Mouse (Mus musculus) megakaryocyte, embryonic 14.5 days (primary cell): ENCODE measurements around the gene 1700025G04Rik. TPM values are rescaled to one million over a fixed set of nuclear protein-coding genes. Genes with fewer than 3 reads are reported as not detected.

ENCODE experiments used
- H3K27me3 ChIP-seq: replicated peaks from 2 replicates; pipeline ENCODE3; 2012; ENCODE audit warnings: inconsistent platforms
- H3K36me3 ChIP-seq: replicated peaks from 2 replicates; pipeline ENCODE3; 2012; ENCODE audit warnings: low read length, inconsistent platforms, mixed read lengths
- H3K4me1 ChIP-seq: 2 replicates; pipeline ENCODE4 v1.6.1; 2012; ENCODE audit warnings: inconsistent platforms
- H3K4me3 ChIP-seq: replicated peaks from 2 replicates; pipeline ENCODE3; 2012; ENCODE audit warnings: moderate library complexity, mild to moderate bottlenecking, inconsistent platforms
- H3K9me3 ChIP-seq: 2 replicates; pipeline ENCODE4 v1.6.1; 2012; ENCODE audit warnings: inconsistent platforms
- FLI1 ChIP-seq: IDR thresholded peaks from 2 replicates; pipeline ENCODE4 v1.6.1; 2012; ENCODE audit warnings: low read length, inconsistent platforms, mixed read lengths
- GATA1 ChIP-seq: IDR thresholded peaks from 3 replicates; pipeline ENCODE4 v1.6.1; 2012; ENCODE audit warnings: mixed read lengths, low read length, inconsistent platforms, borderline replicate concordance
- polyA plus RNA-seq: library from polyadenylated mRNA; stranded (reverse); fragments of >175 nt; gene quantifications from 2 replicates; pipeline ENCODE4 v1.2.3, GENCODE M21; 2012; ENCODE audit warnings: low replicate concordance; ENCODE audit not compliant: insufficient read depth

1700025G04Rik gene
- polyA plus RNA-seq, 1 experiment, result 1.1 TPM

DNA sequence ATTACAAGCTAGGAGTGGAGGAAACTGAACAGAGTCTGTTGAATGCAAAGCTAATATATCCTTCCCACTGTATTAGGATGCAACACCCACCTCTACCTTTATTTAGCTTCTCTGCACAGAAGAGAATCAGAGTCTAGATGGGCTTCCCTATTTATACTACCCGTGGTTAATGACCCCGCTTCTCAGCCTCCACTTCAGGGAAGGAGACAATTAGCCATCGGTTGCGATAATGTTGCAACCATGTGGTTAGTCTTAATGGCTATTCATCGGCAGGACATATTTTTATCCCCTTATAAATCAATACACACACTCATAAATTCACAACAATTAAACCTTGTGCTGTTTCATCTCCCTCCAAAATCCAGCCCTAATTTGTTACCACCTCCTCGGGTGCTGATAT, 9.7 kb downstream of the 1700025G04Rik start:
- TF ChIP-seq FLI1 (no peak), GATA1 (no peak)
- Histone ChIP-seq H3K4me1 (peaks cover 14% of the 10 kb centered on the region), H3K27me3 (peaks cover 8% of the 10 kb centered on the region), H3K9me3 (no peaks in the 10 kb centered on the region), H3K36me3 (no peaks in the 10 kb centered on the region), H3K4me3 (no peak overlapping the region)

DNA sequence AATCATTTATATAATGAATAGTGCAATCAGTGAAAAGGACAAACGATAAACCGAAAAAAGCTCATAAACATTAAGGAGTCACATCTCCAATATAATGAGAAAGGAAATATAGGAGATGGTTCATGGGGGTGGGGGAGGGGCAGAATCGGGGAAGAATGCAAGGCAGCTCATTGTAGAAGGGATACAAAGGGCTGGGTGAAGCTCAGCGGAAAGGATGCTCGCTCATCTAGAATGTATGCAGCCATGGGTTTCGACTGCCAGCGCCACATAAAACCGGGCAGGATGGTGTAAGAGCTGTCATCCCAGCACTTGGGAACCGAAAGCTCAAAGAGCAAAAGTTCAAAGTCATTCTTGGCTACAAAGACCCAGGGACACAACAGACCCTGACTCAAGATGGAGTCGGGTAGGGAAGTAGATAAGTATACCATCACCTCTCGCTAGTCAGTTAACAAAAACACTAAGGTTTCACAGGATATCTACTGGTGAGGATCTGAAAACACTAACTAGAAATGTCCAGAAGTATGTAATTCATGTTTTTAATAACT, 12.7 kb downstream of the 1700025G04Rik start:
- no peak for TF ChIP-seq FLI1
- no peak for TF ChIP-seq GATA1
- Histone ChIP-seq H3K27me3 (no peaks in the 10 kb centered on the region), H3K4me3 (no peak overlapping the region), H3K4me1 (peaks cover 25% of the 10 kb centered on the region), H3K9me3 (no peaks in the 10 kb centered on the region), H3K36me3 (no peaks in the 10 kb centered on the region)

DNA sequence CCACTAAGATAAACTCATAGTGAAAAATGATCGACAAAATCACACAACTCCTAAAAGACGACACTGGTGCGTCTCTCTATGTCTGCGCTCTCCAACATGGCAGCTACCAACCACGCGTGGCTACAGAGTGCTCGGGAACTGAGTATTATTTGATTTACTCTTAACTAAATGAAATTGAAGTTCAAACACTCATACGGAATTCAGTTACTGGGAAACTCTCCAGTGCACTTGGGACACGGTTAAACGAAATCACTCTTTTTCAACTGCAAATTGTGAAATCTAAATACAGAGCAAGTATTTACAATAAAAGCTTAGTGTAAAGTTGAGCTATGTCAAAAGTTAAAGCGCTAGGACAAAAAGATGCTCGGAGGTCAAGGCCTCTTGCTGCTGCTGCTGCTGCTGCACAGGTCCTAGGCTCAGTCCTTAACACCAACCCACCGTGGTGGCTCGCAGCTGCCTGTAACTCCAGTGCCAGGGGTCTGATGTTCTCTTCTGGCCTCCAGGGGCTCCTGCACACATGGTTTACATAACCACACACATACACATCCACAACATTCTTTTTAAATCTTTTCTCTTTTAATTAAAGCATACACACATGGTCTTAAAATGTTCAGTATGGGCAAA, 13.6 kb downstream of the 1700025G04Rik start:
- no peak overlapping the region for H3K4me3 ChIP-seq
- H3K36me3 ChIP-seq, result no peaks in the 10 kb centered on the region
- H3K9me3 ChIP-seq, result no peaks in the 10 kb centered on the region
- no peak for TF ChIP-seq FLI1
- TF ChIP-seq GATA1, result no peak
- H3K27me3 ChIP-seq, result no peaks in the 10 kb centered on the region
- peaks cover 25% of the 10 kb centered on the region for H3K4me1 ChIP-seq

DNA sequence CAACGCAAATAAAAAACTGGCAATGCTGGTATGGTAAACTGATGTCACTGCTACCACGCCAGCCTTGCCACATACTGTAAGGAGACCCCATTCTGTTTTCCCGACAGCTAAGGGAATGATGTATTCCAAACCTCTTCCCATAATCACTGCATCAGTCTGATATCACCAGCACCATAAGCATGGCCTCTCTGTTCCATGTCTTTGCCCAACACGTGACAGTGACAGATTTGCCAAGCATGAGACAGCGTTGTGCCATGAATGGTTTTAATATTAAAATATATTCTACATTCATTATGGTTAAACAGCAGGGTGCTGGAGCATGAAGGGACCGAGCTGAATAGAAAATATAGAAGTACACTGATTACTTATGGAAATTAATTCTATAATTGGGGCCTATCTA, 14.2 kb downstream of the 1700025G04Rik start:
- Histone ChIP-seq H3K4me1 (peaks cover 25% of the 10 kb centered on the region), H3K4me3 (no peak overlapping the region), H3K9me3 (no peaks in the 10 kb centered on the region), H3K36me3 (no peaks in the 10 kb centered on the region), H3K27me3 (no peaks in the 10 kb centered on the region)
- TF ChIP-seq GATA1 (no peak), FLI1 (no peak)

DNA sequence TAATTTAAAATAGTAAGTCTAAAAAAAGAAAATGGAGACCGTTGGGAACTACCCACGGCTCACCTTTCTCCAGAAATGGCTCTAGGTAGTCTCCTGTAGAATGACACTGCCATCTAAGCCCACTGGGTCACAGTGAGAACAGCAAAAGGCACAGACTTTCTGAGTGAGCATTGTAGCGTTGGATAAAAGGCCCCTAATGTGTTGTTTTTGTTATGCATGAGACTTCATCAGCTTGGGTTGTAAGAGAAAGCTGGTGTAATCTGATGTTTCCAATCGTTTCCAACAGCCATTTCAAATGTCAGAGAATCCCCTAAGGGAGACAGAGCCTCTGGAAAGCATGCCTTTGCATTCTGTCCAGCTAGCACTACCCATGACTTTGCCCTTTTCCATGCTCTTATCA, 19.5 kb downstream of the 1700025G04Rik start:
- TF ChIP-seq FLI1 (no peak), GATA1 (no peak)
- Histone ChIP-seq H3K36me3 (no peaks in the 10 kb centered on the region), H3K9me3 (no peaks in the 10 kb centered on the region), H3K4me3 (no peak overlapping the region), H3K4me1 (peaks cover 27% of the 10 kb centered on the region), H3K27me3 (no peaks in the 10 kb centered on the region)

DNA sequence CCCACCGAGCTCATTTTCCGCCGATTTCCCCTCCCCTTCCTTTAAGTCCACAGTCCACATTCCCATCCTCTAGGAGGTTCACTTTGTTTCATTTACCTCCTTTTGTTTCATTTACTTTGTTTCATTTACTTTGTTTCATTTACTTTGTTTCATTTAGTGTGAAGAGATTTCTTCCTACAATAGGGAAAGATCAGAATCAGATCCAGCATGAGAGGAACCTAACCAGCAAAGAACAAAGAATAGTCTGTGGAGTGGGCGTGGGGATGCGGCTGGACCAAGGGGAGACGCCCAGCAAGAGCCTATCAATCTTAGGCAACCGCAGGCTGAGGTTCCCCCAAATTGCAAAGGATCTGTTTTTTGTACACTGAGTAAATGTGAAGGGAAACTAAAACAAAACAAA, 20.2 kb downstream of the 1700025G04Rik start:
- H3K27me3 ChIP-seq, result no peaks in the 10 kb centered on the region
- peaks cover 21% of the 10 kb centered on the region for H3K4me1 ChIP-seq
- H3K4me3 ChIP-seq, result no peak overlapping the region
- H3K9me3 ChIP-seq, result 0 out of 2 replicates have a peak, but pooled peaks cover 4% of the 10 kb centered on the region
- no peak for TF ChIP-seq FLI1
- no peak for TF ChIP-seq GATA1
- H3K36me3 ChIP-seq, result peaks cover 2% of the 10 kb centered on the region

DNA sequence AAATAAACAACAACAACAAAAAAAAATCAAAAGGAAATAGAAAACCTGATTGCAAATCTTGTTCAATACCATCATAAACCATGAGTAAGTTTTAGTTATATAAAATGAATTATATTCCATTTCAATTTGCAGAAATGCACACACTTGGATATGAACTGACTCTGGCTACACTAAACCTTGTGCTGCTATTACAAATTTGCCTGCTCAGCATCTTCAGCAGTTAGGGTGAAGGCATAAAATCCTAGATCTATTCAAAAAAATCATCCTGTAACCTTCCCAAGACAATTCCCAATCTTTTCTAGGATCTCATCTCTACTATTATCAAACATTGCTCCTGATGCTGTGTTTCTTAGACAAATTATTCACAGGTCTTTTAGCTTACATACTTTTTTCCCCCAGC, 22.0 kb downstream of the 1700025G04Rik start:
- H3K9me3 ChIP-seq, result 0 out of 2 replicates have a peak, but pooled peaks cover 5% of the 10 kb centered on the region
- no peak for TF ChIP-seq GATA1
- H3K4me3 ChIP-seq, result no peak overlapping the region

DNA sequence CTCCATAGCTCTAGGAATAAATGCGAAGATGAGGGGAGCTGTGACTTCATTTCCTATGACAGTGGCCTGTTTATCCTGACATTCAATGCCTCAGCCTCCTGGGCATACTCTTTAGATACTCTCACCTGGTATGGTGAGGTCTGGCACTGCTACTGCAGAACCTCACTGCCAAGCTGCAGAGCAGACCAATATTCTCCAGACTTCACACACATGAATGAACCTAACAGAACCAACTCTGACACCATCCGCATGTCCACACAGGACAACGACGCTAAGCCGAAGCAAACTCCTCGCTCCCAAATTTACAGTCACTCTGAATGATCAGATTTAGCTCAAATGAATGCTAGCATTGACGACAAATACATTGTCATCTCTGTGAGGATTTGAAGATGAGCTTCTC, 24.4 kb downstream of the 1700025G04Rik start:
- Histone ChIP-seq H3K4me3 (no peak overlapping the region), H3K4me1 (peaks cover 5% of the 10 kb centered on the region), H3K27me3 (no peaks in the 10 kb centered on the region), H3K36me3 (peaks cover 2% of the 10 kb centered on the region), H3K9me3 (0 out of 2 replicates have a peak, but pooled peaks cover 5% of the 10 kb centered on the region)
- TF ChIP-seq FLI1 (no peak), GATA1 (no peak)

More for the DNA sequence above, 22.0 kb downstream of the 1700025G04Rik start:
- no peaks in the 10 kb centered on the region for H3K27me3 ChIP-seq
- peaks cover 2% of the 10 kb centered on the region for H3K36me3 ChIP-seq
- H3K4me1 ChIP-seq, result peaks cover 6% of the 10 kb centered on the region

DNA sequence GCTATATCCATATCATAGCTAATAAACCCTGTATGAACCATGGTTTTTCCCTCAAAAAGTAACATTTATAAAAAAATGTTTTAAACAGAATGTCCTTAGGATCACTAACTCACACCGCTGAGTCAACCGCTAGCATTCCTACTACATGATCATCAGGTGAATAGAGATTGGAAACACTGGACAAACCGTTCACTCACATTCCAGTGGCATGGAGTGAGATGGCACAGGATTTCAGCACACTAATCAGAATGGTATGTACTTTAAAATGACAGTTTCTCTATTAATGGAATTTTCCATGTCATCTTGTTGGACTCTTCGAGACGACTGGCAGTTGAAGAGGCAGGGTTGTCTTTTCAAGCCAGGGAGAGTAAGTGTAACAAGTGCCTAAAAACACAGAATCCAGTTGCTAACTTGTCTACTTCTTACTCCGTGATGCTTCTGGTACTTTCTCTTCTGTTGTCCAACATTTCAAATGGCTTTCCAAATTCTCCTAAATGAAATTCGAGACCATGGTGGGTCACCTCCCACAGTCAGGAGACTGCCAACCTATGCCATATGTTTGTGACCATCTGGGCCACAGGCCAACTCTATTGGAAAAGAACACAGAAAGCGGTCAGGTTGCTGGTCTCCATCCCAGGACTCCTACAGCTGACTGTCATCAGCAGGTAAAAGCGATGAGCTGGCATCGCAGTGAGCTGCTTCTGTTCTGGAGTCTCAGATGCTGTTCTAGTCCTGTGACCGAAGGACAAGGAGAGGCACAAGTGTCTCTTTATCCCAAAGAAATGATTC, 26.4 kb downstream of the 1700025G04Rik start:
- H3K4me3 ChIP-seq, result no peak overlapping the region
- H3K9me3 ChIP-seq, result 0 out of 2 replicates have a peak, but pooled peaks cover 5% of the 10 kb centered on the region
- H3K36me3 ChIP-seq, result peaks cover 2% of the 10 kb centered on the region
- TF ChIP-seq FLI1, result no peak
- TF ChIP-seq GATA1, result no peak
- H3K27me3 ChIP-seq, result no peaks in the 10 kb centered on the region
- 0 out of 2 replicates have a peak, but pooled peaks cover 3% of the 10 kb centered on the region for H3K4me1 ChIP-seq

DNA sequence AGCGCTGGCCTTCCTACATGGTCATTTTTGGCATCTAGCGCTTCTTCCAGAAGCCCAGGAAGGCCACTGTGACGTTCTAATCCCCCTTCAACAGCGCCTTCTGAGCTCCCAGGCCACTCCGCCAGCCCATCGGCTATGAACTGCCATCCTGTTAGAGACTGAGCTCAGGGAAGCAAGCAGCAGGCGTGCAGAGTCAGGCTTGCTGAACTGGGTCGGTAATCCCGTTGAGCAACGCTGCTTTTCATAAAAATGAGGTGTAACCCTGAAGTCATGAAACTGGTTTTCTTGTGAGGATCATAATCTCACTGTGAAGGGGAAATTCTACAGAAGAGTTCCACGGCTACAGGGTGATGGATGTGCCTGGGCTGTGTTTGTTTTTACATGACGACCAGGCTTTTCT, 28.2 kb downstream of the 1700025G04Rik start:
- peaks cover 2% of the 10 kb centered on the region for H3K36me3 ChIP-seq

More for the DNA sequence above, 28.2 kb downstream of the 1700025G04Rik start:
- Histone ChIP-seq H3K4me1 (0 out of 2 replicates have a peak, but pooled peaks cover 3% of the 10 kb centered on the region), H3K27me3 (no peaks in the 10 kb centered on the region), H3K9me3 (0 out of 2 replicates have a peak, but pooled peaks cover 5% of the 10 kb centered on the region), H3K4me3 (no peak overlapping the region)
- TF ChIP-seq FLI1 (no peak), GATA1 (no peak)
